Mouse (Mus musculus) ZHBTc4 (cell line): Measurements from ENCODE around the gene Dguok.

Experiments
- DNase-seq: peaks from one replicate; pipeline ENCODE4 v3.0.0-alpha.2; 2011; ENCODE audit warnings: low read depth, low spot score

Dguok gene

GRCm38 (mm10) chr6:83506258-83507167 lies at the start of gene Dguok:
TSS of gene Dguok (minus strand) at chr6:83506969.
- peak; percentile 99 for DNase-seq

- DNase-seq, result no peak
Observed at GRCm38 (mm10) chr6:83555972-83556371, 49.2 kb upstream of the Dguok start.

GRCm38 (mm10) chr6:83548346-83548745 lies 41.6 kb upstream of the Dguok start:
- DNase-seq, result no peak

GRCm38 (mm10) chr6:83545778-83546177 lies 39.0 kb upstream of the Dguok start:
- no peak for DNase-seq

- no peak for DNase-seq
Observed at GRCm38 (mm10) chr6:83541756-83542456, 35.1 kb upstream of the Dguok start.

DNA sequence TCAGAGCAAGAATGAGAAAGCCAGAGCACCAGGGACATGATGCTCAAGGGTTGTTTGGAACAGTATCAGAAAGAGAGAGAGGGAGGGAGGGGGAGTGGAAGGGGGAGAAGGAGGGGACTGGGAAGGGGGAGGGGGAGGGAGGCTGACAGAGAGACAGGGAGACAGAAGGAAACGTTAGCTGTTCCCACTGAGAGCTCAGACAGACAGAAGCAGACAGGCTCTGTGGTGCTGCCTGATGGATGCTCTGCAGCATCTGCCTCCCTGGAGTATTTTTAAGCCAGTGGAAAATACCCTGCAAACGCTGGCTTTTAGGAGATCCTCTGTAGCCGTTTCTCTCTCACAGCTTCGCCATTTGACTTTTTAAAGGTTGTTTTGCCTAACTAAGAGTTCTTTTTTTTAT lies 33.2 kb upstream of the Dguok start:
- no peak for DNase-seq

DNA sequence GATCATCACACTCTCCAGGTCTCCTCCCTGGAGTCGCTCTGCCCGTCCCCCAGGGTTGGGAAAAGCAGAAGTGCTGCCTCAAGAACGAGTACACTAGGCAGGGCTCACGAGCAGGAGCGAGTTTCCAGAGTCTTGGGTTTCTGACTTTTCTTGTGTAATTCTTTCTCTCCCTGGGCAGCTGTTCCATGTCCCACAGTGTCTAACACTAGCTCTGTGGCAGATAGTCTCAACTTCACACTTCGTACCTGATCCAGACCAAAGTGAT lies 30.0 kb upstream of the Dguok start:
- no peak for DNase-seq

DNA sequence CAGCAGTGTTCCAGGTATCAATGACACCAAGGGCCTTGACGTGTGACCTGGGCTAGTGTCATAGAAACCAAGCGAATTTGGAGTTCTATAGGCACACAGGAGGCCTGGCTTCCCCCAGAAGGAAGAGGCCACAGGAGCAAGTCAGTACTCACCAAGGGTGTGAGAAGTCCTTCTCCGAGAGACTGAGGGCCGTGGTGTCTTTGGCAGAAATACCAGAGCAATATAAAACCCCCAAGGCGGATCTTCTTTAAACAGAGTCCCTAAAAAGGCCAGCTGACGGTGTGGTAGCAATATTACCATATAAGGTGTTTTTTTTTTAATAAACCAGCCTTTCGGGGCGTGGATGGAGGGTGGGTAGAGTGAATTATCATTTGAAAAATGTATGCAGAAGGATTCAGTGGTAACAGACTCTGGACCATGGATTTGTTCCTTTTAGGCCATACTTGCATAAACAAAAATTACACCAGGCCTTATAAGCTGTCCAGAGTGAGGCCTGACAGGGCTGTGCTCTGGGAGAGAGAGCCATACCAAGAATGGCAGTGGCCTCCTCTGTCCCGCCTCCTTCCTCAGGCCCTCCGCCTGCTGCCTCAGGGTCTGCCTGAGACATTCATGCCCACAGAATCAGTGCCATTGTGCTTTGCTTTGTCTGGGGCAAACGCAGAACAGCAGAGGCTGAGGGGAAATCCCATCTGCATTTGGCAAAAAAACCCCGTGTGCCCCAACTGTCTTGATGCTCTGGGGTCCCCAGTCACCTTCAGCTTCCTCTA lies 29.4 kb upstream of the Dguok start, which contains the start of gene Actg2:
Actg2 (minus strand) TSS at position 238 of the 767 bp plus-strand sequence.
- DNase-seq, result peak; percentile 9

DNA sequence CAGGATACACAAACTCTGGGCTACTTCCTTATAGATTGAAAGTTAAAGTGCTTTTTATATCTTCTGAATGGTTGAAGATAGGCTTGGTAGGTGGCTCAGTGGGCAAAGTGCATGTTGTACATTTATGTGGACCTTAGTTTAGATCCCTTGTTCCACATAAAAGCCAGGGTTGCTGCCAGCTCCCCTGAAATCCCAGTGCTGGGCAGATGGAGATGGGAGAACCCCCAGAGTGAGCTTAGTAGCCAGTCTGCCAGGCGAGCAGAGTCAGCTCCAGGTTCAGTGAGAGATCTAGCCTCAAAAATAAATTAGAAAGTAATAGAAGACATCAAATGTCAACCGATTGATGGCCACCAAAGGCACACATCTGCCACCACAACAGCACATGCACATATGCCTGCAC lies 25.8 kb upstream of the Dguok start:
- DNase-seq, result no peak

GRCm38 (mm10) chr6:83523194-83523593 lies 16.4 kb upstream of the Dguok start:
- no peak for DNase-seq

- no peak for DNase-seq
Observed at GRCm38 (mm10) chr6:83521784-83522183, 15.0 kb upstream of the Dguok start.

DNA sequence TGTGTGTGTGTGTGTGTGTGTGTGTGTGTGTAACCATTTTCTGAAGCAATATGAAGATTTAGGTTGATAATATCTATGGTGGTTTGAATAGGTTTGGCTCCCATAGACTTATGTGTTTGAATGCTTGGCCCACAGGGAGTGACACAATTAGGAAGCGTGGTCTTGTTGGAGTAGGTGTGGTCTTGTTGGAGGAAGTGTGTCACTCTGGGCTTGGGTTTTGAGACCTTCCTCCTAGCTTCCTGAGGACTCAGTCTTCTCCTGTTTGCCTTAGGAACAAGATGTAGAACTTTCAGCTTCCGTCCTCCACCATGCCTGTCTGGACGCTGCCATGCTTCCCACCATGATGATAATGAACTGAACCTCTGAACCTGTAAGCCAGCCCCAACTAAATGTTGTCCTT lies 11.9 kb upstream of the Dguok start:
- no peak for DNase-seq

DNA sequence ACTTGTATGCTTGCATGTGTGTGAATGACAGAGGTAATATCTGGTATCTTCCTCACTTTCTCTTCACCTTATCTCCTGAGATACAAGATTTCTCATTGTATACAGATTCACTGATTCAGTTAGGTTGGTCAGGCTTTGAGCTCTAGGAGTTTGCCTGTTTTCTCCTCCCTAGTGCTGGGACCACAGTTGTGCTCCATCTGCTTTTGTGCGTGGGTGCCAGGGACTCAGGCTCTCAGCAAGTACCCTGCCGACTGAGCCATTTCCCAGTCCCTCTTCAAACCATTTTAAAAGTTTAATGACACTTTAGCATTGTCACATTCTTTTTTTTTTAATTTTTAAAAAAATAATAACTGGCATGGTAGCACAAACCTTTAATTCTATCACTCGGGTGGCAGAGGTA lies 8.4 kb upstream of the Dguok start:
- DNase-seq, result no peak

DNA sequence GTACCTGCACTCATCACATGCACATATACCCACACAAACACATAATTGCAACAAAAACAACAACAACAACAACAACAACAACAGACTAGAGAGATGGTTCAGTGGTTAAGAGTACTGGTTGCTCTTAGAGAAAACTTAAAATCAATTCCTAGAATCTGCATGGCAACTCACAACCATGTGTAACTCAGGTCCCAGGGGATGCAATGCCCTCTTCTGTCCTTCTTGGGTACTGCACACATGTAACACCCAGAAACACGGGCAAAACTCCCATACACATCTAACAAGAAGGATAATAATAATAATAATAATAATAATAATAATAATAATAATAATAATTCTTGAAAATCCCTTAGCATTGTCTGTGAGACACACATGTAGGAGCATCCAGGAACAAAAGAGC lies 5.7 kb upstream of the Dguok start:
- DNase-seq, result no peak

GRCm38 (mm10) chr6:83510210-83510609 lies 3.4 kb upstream of the Dguok start:
- no peak for DNase-seq

- no peak for DNase-seq
Observed at GRCm38 (mm10) chr6:83509442-83509841, 2.7 kb upstream of the Dguok start.

DNA sequence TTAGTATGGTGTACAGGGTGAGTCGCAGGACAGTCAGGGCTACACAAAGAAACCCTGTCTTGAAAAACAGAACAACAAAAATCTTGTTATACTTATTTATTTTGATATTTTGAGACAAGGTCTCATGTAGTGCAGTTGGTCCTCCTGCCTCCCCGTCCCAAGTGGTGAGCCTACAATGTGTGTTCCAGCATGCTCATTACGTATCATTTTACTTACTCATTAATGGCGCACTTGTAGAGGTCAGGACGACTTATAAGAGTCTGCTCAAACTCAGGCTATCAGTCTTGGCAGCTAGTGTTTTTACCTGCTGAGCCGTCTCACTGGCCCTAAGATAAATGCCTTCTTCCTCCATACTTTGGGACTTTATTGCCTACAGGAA lies 388 bp upstream of the Dguok start:
- DNase-seq, result no peak

GRCm38 (mm10) chr6:83505554-83505953 lies 1.2 kb downstream of the Dguok start:
- no peak for DNase-seq

- DNase-seq, result no peak
Observed at GRCm38 (mm10) chr6:83503361-83503760, 3.4 kb downstream of the Dguok start.

- no peak for DNase-seq
Observed at GRCm38 (mm10) chr6:83502656-83503055, 4.1 kb downstream of the Dguok start.

GRCm38 (mm10) chr6:83501524-83502310 lies 5.1 kb downstream of the Dguok start:
- DNase-seq, result no peak

- DNase-seq, result peak; percentile 60
Observed at GRCm38 (mm10) chr6:83500462-83500861, 6.3 kb downstream of the Dguok start.
